Mouse (Mus musculus) forebrain, embryonic 12.5 days (tissue): ENCODE measurements around the gene Jpt1. TPM values are rescaled to one million over a fixed set of nuclear protein-coding genes. Genes with fewer than 3 reads are reported as not detected.
"Not testable (repeated sequence)": the region's sequence is repeated elsewhere in the genome, so short reads cannot be mapped to it uniquely, and the experiment has no call there.

Experiments
- ATAC-seq: fragments of 200-750 bp; cut with Nextera tagmentation; 2 replicates; pipeline ENCODE4 v1.8.0; 2017; ENCODE audit warnings: moderate TSS enrichment; ENCODE audit not compliant: low FRiP score
- H3K27ac ChIP-seq: fragments of 300-500 bp; sonication (generic); 2 replicates; pipeline ENCODE4 v1.5.1; 2016; ENCODE audit warnings: mild to moderate bottlenecking
- H3K27me3 ChIP-seq: fragments of 300-500 bp; sonication (generic); 2 replicates; pipeline ENCODE4 v1.6.1; 2016; ENCODE audit warnings: mild to moderate bottlenecking
- H3K36me3 ChIP-seq: fragments of 300-500 bp; sonication (generic); replicated peaks from 2 replicates; pipeline ENCODE4 v1.6.1; 2016; ENCODE audit warnings: mild to moderate bottlenecking
- H3K4me1 ChIP-seq: fragments of 300-500 bp; sonication (generic); 2 replicates; pipeline ENCODE4 v1.6.1; 2016
- H3K4me2 ChIP-seq: fragments of 300-500 bp; sonication (generic); 2 replicates; pipeline ENCODE4 v1.6.1; 2016; ENCODE audit warnings: mild to moderate bottlenecking, moderate library complexity
- H3K4me3 ChIP-seq: fragments of 300-500 bp; sonication (generic); replicated peaks from 2 replicates; pipeline ENCODE4 v1.5.1; 2016; ENCODE audit warnings: mild to moderate bottlenecking
- H3K9ac ChIP-seq: fragments of 300-500 bp; sonication (generic); 2 replicates; pipeline ENCODE4 v1.6.1; 2016; ENCODE audit warnings: mild to moderate bottlenecking
- H3K9me3 ChIP-seq: fragments of 300-500 bp; sonication (generic); 2 replicates; pipeline ENCODE4 v1.6.1; 2016
- WGBS: fragments of 180-500 bp; shearing (Covaris S2); methylation state at CpG from one replicate; pipeline ENCODE4 v1.1.7; 2016; 5-methylcytosine and 5-hydroxymethylcytosine counted together
- polyA plus RNA-seq: library from polyadenylated mRNA; unstranded; fragments of >200 nt; fragmentation: Nextera tagmentation; extraction: Ambion mirVana; gene quantifications from 2 replicates; pipeline ENCODE4 v1.2.1, GENCODE M21; 2016

The Jpt1 gene
- polyA plus RNA-seq, 1 experiment from 2014 or later: 1,151 TPM

DNA sequence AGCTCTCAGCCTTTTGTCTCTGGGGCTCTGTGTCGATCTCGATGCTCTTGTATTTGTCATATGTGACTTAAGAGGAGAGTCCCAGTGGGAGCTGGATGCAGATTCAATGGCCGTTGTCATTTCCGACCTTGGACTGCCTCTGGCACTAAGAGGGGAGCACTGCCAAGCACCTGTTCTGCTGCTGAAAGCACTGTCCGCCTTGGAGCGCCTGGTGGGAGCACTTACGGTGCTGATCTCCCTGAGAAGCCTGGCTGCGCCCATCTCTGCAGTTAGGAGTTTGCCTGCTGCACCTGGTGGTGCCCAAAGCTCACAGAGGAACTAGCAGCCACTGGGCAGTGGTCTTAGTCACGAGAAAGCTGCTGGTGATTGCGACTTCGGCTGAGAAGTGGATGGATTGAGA, 30.9 kb downstream of the Jpt1 start:
- Histone ChIP-seq H3K4me3 (no peak overlapping the region), H3K27me3 (no peaks in the 10 kb centered on the region), H3K4me1 (peaks cover 10% of the 10 kb centered on the region), H3K27ac (no peak overlapping the region), H3K9me3 (no peaks in the 10 kb centered on the region), H3K4me2 (no peak overlapping the region), H3K9ac (no peak overlapping the region), H3K36me3 (no peaks in the 10 kb centered on the region)
- 71% methylated on average over 11 of the region's 11 CpGs for WGBS
- no peak for ATAC-seq

DNA sequence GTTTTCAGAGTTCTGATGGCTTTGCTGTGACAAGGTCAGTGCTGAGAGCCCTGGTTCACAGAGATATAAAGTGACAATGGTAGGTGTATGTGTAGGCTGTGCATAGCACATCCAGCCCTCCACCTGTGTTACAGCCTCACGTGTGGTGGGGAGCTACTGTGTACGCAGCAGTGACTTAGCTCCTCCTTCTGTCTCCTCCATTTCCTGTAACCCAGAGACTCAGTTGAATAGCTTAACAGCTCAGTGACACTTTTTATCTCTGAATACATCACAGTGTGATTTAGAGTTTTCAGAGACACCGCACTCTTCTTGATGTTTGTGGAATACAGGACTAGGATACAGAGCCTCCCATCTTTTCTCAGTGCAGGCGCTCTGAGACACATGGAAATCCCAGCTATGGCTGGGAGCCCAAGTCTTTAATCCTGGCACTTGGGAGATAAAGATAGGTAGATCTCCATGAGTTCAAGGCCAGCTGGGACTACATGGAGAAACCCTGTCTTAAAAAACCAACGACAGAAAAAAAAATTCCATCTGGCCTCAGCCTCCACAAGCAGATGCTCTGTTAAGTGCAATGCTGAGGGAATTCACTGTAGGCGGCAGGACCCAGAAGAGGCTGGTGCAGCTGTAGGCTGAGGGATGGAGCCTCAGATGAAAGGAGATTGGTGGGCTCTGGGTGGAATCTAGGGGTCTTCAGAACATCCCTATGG, 32.5 kb downstream of the Jpt1 start:
- Histone ChIP-seq H3K27me3 (no peaks in the 10 kb centered on the region), H3K36me3 (no peaks in the 10 kb centered on the region), H3K9ac (no peak overlapping the region; the same call in 1 of the 2 replicates), H3K4me2 (no peak overlapping the region), H3K27ac (no peak overlapping the region), H3K9me3 (no peaks in the 10 kb centered on the region), H3K4me3 (no peak overlapping the region), H3K4me1 (peaks cover 18% of the 10 kb centered on the region)
- WGBS: 85% methylated on average over 6 of the region's 6 CpGs
- ATAC-seq: no peak

DNA sequence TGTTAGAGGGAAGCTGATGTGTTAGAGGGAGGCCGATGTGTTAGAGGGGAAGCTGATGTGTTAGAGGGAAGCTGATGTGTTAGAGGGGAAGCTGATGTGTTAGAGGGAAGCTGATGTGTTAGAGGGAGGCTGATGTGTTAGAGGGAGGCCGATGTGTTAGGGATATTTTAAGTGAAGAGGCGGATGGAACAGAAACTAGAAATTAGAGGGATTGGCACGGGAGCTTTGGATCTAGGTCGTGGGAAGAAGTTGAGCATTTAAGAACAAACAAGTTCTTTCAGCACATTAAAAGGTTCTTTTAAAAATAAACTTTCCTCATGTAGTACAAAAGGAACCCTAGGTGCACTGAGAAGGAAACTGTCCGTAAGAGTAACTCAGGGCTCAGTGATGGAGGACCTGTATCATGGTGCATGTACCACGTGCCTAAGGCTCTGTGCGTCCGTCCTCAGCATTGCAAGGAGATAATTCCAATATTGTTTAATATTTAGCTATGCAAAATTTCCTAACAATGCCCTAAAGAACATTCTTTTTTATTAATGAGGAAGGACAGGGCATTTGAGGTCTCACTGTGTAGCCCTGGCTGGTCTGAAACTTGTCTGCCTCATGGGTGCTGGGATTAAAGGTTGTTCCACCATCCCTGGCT, 35.8 kb downstream of the Jpt1 start:
- no peaks in the 10 kb centered on the region for H3K9me3 ChIP-seq
- ATAC-seq: no peak
- no peak overlapping the region for H3K27ac ChIP-seq
- H3K4me2 ChIP-seq: no peak overlapping the region
- H3K4me1 ChIP-seq: peaks cover 32% of the 10 kb centered on the region
- WGBS: 90% methylated on average over 9 of the region's 9 CpGs
- H3K9ac ChIP-seq: no peak overlapping the region
- H3K27me3 ChIP-seq: no peaks in the 10 kb centered on the region
- no peak overlapping the region for H3K4me3 ChIP-seq
- H3K36me3 ChIP-seq: no peaks in the 10 kb centered on the region

GRCm38 (mm10) chr11:115477388-115477787, 36.8 kb downstream of the Jpt1 start:
- not testable (repeated sequence) for H3K36me3 ChIP-seq, H3K27ac ChIP-seq, H3K9me3 ChIP-seq, H3K27me3 ChIP-seq, H3K9ac ChIP-seq, ATAC-seq, H3K4me3 ChIP-seq, H3K4me2 ChIP-seq
- WGBS: 90% methylated on average over 7 of the region's 7 CpGs
- H3K4me1 ChIP-seq: peaks cover 35% of the 10 kb centered on the region

GRCm38 (mm10) chr11:115476630-115477029, 37.6 kb downstream of the Jpt1 start:
- not testable (repeated sequence) for H3K27me3 ChIP-seq, H3K36me3 ChIP-seq, ATAC-seq, H3K27ac ChIP-seq, H3K9ac ChIP-seq, H3K9me3 ChIP-seq
- WGBS: 84% methylated on average over 4 of the region's 4 CpGs
- Histone ChIP-seq H3K4me3 (peak overlapping the region; percentile 85; the same call in 1 of the 2 replicates), H3K4me1 (peaks cover 35% of the 10 kb centered on the region), H3K4me2 (peak overlapping the region; percentile 99)

- Histone ChIP-seq H3K27me3 (no peaks in the 10 kb centered on the region), H3K4me3 (peak overlapping the region; percentile 85), H3K4me1 (peaks cover 35% of the 10 kb centered on the region), H3K9ac (peak overlapping the region; percentile 79), H3K9me3 (no peaks in the 10 kb centered on the region), H3K27ac (no peak overlapping the region), H3K36me3 (no peaks in the 10 kb centered on the region), H3K4me2 (peak overlapping the region; percentile 99)
- no peak; the same call in 1 of the 2 replicates for ATAC-seq
- 4% methylated on average over 28 of the region's 28 CpGs for WGBS
These were observed 38.4 kb downstream of the Jpt1 start for GRCm38 (mm10) chr11:115475758-115476237.

DNA sequence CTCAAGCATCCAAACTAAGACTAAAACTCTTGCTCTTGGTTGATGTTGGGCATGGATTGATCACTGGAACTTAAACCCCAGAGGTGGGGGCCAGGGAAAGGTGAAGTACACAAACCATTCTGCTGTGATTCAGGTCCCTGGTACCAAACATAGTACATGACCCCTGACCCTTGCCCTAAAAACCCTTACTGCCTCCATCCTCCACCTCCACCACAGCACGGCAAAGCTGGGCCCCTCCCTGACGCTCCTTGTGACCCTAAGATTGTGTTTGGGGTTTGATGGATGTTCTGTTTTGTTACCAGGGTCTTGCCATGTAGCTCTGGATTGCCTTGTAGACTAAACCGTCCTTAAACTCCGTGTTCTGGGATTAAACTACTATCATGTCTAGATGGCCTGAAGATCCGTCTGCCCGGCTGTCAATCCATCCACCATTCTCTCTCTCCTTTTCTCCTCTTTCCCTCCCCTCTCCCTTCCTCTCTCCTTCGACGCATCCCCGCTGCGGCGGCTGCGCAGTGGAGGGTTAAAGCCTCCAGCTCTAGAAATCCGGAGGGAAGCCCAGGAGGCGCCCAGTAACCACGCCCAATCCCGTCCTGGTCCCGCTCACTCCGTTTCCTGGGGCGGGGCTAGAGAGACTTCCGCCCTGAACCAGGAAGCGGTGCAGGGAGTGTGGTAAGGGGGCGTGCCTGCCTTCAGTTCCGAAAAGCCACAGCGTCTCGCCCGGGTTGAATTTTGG, 39.0 kb downstream of the Jpt1 start, which contains the start of gene Armc7:
Armc7 (plus strand) TSS at position 643 of the 733 bp plus-strand sequence.
- Histone ChIP-seq H3K4me2 (peak within 1 kb of the TSS; percentile 99), H3K9me3 (no peaks in the 10 kb centered on the region), H3K27me3 (no peaks in the 10 kb centered on the region), H3K4me1 (peaks cover 35% of the 10 kb centered on the region), H3K9ac (peak within 1 kb of the TSS; percentile 79), H3K36me3 (no peaks in the 10 kb centered on the region), H3K4me3 (peak within 1 kb of the TSS; percentile 85), H3K27ac (peak within 1 kb of the TSS; percentile 85)
- ATAC-seq: peak; percentile 97
- WGBS: under 1% methylated on average over 26 of the region's 26 CpGs

DNA sequence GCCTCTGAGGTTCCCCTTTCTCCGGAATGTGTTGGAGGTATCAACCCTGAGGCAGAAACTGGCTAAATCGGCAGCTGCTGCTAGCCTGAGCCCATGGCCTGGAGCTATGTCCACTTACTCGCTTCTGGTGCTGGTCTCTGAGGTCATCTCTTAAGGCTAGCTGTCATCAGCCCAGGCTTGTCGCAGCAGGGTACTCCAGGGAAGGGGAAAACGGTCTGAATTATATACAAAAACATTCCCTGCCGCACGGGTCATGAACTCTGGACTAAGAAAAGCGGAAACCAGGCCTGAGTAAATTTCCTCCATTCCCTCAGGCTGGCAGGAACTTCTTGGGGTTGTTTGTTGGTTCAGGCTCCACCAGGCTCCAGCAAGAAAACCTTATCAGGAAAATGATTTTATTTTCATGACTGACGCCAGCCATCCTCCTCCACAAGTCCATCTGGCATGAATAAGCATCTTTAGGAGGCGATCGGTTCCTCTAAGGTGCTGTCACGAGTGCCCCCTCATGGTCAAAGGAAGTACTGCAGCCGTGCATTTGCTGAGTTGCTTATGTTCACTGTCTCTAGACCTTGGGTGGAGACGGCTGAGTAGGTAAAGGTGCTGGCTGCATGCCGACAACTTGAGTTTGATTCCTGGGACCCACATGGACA, 40.4 kb downstream of the Jpt1 start:
- Histone ChIP-seq H3K27ac (peak overlapping the region; percentile 74), H3K4me1 (peaks cover 35% of the 10 kb centered on the region), H3K9ac (no peak overlapping the region), H3K4me2 (peak overlapping the region; percentile 17), H3K4me3 (no peak overlapping the region), H3K36me3 (no peaks in the 10 kb centered on the region), H3K27me3 (no peaks in the 10 kb centered on the region), H3K9me3 (no peaks in the 10 kb centered on the region)
- ATAC-seq: no peak; the same call in 1 of the 2 replicates
- 30% methylated on average over 15 of the region's 15 CpGs for WGBS

- no peak for ATAC-seq
- H3K4me1 ChIP-seq: peaks cover 34% of the 10 kb centered on the region
- no peak overlapping the region for H3K4me2 ChIP-seq
- WGBS: 87% methylated on average over 7 of the region's 7 CpGs
- H3K4me3 ChIP-seq: no peak overlapping the region
- no peaks in the 10 kb centered on the region for H3K9me3 ChIP-seq
- no peak overlapping the region for H3K9ac ChIP-seq
- H3K27ac ChIP-seq: no peak overlapping the region
- H3K36me3 ChIP-seq: no peaks in the 10 kb centered on the region
- H3K27me3 ChIP-seq: no peaks in the 10 kb centered on the region
These were observed 42.0 kb downstream of the Jpt1 start for GRCm38 (mm10) chr11:115472183-115472582.

GRCm38 (mm10) chr11:115467217-115467618, 47.0 kb downstream of the Jpt1 start:
- Histone ChIP-seq H3K4me1 (peaks cover 7% of the 10 kb centered on the region; the same call in 1 of the 2 replicates), H3K27me3 (no peaks in the 10 kb centered on the region), H3K9ac (no peak overlapping the region), H3K4me3 (no peak overlapping the region), H3K36me3 (no peaks in the 10 kb centered on the region), H3K4me2 (no peak overlapping the region), H3K9me3 (no peaks in the 10 kb centered on the region), H3K27ac (no peak overlapping the region)
- WGBS: 56% methylated on average over 4 of the region's 4 CpGs
- no peak for ATAC-seq

DNA sequence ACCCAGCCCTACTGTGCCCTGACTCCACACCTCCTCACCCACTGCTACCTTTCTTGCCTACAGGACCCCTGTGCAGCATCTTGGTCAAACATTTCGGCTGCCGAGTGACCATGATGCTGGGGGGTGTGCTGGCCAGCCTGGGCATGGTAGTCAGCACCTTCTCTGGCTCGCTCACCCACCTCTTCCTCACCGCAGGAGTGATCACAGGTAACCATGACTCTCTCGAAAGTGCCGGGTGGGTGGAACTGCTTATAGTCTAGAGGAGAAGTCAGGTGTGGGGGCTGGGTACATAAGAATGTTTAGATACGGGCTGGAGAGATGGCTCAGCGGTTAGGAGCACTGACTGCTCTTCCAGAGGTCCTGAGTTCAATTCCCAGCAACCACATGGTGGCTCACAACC, 49.3 kb downstream of the Jpt1 start:
- no peaks in the 10 kb centered on the region for H3K36me3 ChIP-seq
- peaks cover 8% of the 10 kb centered on the region; the same call in 1 of the 2 replicates for H3K4me1 ChIP-seq
- 91% methylated on average over 8 of the region's 8 CpGs for WGBS
- no peaks in the 10 kb centered on the region for H3K27me3 ChIP-seq
- H3K9me3 ChIP-seq: no peaks in the 10 kb centered on the region
- no peak overlapping the region for H3K4me2 ChIP-seq
- H3K4me3 ChIP-seq: no peak overlapping the region
- ATAC-seq: no peak
- no peak overlapping the region for H3K27ac ChIP-seq
- no peak overlapping the region for H3K9ac ChIP-seq

- H3K27ac ChIP-seq: no peak overlapping the region
- H3K9me3 ChIP-seq: no peaks in the 10 kb centered on the region
- H3K27me3 ChIP-seq: no peaks in the 10 kb centered on the region
- H3K4me2 ChIP-seq: no peak overlapping the region
- WGBS: 77% methylated on average over 11 of the region's 11 CpGs
- no peak for ATAC-seq
- no peak overlapping the region for H3K9ac ChIP-seq
- H3K4me3 ChIP-seq: no peak overlapping the region
- peaks cover 8% of the 10 kb centered on the region; the same call in 1 of the 2 replicates for H3K4me1 ChIP-seq
- no peaks in the 10 kb centered on the region for H3K36me3 ChIP-seq
These were observed 50.8 kb downstream of the Jpt1 start for GRCm38 (mm10) chr11:115463397-115463796.
